Mouse (Mus musculus): ENCODE measurements around the gene Slc22a23.

Slc22a23 gene

DNA sequence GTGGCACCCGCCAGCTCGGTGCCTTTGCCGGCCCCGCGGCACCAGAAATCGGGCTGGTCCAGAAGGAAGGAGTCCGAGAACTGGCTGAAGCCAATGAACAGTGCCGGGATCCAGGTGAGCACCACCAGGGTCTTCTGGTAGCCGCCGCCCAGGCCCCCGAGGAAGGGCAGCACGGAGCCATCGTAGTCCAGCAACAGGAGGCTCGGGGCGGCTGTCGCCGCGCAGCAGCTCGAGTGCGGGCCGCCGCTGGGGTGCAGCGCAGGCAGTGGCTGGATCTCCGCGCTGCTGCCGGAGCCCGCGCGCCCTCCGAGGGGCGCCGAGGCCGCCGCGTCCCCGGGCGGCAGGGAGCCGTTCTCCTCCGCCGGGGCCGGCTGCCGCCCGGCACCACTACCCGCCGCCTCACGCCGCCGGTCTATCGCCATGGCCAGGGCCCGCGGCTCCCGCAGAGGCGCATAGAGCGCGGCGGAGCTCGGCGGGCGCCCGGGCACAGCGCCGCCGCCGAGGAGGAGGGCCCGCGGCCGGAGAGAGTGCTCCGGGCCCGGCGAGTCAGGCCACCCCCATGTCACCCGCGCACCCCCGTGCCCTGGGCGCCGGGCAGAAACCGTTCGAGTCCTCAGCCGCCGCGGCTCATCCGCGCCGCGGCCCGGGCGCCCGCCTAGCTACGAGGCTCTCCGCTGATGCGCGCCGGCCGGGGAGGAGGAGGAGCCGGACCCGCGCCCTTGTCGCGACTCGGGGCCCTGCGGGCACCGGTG is 430 bp downstream of the Slc22a23 start:
- no peak for DNase-seq (ENCODE audit: low read depth in 1 of 2, low spot score in 2 of 2)

DNA sequence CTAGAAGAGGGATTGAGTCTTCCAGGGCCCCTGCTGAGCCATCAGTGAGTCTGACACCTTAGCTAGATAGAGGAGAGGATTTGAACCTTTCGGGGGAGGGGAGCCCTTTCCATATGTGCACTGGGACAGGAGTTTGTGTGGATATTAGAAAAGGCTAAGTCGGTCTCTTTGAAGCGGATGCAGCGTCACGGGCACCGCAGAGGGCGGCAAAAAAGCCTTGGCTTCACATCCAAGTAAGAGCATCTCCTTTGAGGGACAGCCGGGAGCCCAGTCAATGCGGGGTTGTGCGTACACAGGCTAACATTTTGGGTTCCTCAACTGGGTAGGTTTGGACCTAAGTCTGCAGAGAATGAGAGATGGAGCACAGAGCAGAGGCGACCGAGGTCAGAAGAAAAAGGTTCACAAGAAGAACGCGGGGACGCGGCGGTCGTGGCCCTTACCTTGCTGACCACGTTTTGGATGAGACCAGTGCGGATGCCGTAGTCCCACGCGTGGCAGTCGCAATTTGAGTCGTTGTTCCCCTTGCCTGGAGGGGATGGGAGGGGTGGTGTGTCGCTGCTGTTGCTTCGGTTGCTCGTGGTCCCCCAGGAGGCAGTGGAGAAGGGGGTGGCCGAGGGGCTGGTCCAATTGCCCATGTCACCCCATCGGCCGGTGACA is 1.1 kb downstream of the Slc22a23 start:
- no peak for DNase-seq (ENCODE audit: low read depth in 1 of 2, low spot score in 2 of 2)

- no peak for DNase-seq (ENCODE audit: low read depth in 1 of 2, low spot score in 2 of 2)
Measured at GRCm38 (mm10) chr13:34342286-34342890, 2.6 kb downstream of the Slc22a23 start.

DNA sequence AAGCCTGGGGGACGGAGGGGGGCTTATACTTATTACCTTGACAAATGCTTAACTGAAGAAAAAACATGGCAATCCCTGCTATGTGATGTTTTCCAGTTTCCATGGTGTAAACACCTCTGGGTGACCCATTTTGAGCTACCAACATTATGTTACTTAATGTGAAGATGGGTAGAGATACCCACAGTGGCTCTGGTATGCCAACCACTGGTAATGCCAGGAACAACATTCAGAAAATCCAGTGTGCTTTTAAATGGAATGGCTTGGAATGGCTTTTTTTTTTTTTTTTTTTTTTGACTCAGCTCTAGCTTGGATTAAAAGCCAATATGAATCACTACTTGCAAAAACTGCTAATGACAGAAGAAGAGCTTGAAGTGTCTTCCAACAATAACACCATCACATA is 8.1 kb downstream of the Slc22a23 start:
- no peak for DNase-seq (ENCODE audit: low read depth in 1 of 2, low spot score in 2 of 2)

- no peak for DNase-seq (ENCODE audit: low read depth in 1 of 2, low spot score in 2 of 2)
Measured at GRCm38 (mm10) chr13:34334847-34335246, 10.1 kb downstream of the Slc22a23 start.

GRCm38 (mm10) chr13:34332762-34333161 is 12.2 kb downstream of the Slc22a23 start:
- DNase-seq (ENCODE audit: low read depth in 1 of 2, low spot score in 2 of 2) = no peak

GRCm38 (mm10) chr13:34331399-34332186 is 13.4 kb downstream of the Slc22a23 start:
- DNase-seq (ENCODE audit: low read depth in 1 of 2, low spot score in 2 of 2) = no peak

GRCm38 (mm10) chr13:34329589-34329988 is 15.4 kb downstream of the Slc22a23 start:
- no peak for DNase-seq (ENCODE audit: low read depth in 1 of 2, low spot score in 2 of 2)

- no peak for DNase-seq (ENCODE audit: low read depth in 1 of 2, low spot score in 2 of 2)
Measured at GRCm38 (mm10) chr13:34326992-34327391, 18.0 kb downstream of the Slc22a23 start.

DNA sequence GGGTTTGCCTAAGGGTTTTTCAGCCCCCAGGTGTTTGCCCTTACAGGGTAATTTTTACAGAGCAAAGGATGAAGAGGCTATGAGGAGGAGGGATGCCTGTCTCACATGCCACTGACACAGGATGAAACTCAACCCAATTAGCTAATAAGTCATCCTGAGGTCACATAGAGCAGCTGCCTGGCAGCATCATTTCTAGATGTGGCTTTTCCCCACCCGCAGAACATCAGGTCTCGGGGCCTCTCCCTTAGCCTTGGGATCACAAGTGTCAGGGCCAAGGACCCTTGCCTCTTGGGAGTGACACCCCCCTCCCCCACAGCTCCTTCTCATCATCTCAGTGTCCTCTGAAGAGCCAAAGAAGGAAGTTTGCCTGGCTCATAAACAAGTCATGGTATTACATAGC is 21.6 kb downstream of the Slc22a23 start:
- no peak for DNase-seq (ENCODE audit: low read depth in 1 of 2, low spot score in 2 of 2)

- no peak for DNase-seq (ENCODE audit: low read depth in 1 of 2, low spot score in 2 of 2)
Measured at GRCm38 (mm10) chr13:34320482-34320881, 24.5 kb downstream of the Slc22a23 start.

DNA sequence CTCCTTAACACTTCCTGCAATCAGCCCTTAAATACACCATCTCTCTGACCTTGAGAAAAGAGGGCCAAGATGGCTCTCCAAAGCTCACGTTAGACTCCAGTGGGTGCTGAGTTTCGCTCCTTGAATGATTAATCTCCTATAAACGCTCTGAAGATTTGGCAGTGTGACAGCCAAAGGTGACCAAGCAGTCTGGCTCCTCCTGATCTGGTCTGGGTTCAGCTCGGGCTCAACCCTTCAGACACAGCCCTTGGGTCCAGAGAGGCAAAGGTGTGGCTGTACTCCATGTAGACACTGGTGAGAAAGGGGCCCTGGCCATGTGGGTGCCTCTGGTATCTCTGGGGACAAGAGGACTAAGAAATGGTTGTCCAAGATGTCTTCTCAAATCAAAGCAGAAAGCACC is 27.9 kb downstream of the Slc22a23 start:
- no peak for DNase-seq (ENCODE audit: low read depth in 1 of 2, low spot score in 2 of 2)

GRCm38 (mm10) chr13:34316511-34316910 is 28.5 kb downstream of the Slc22a23 start:
- no peak for DNase-seq (ENCODE audit: low read depth in 1 of 2, low spot score in 2 of 2)

DNA sequence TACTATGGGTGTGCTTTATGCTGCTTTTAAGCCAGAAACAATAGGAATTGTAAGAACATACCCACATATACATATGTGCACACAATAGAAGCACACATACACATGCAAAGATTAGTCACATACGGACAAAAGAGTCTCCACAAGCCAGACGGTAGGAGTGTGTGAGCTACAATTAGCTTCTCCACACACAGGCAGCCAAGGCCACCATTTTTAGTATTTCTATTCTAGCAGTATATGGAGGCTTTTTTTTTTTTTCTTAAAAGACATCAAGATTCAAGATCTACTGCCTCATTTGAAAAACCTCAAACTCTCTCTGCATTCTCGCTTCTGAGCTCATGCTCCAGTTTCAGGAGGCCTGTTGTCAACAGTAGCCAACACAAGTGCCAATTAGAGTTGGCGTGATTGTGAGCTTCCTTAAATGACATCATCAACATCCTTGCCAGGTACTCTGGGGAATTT is 31.9 kb downstream of the Slc22a23 start:
- DNase-seq (ENCODE audit: low read depth in 1 of 2, low spot score in 2 of 2) = no peak

GRCm38 (mm10) chr13:34312346-34313002 is 32.5 kb downstream of the Slc22a23 start:
- DNase-seq (ENCODE audit: low read depth in 1 of 2, low spot score in 2 of 2) = no peak

DNA sequence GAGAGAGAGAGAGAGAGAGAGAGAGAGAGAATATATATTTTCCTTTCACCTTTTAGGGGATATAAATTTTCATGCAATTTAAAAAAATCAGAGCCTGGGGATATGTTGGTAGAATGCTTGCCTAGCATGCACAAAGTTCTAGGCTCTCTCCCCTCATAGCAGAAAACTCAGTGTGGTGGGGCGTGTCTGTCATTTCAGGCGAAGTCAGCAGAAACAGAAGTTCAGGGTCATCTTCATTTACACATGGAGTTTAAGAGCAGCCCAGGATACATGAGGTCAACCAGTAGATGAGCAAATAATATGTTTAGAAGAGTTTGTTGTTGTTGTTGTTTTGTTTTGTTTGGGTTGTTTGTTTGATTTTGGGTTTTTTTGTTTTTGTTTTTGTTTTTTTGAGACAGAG is 33.4 kb downstream of the Slc22a23 start:
- no peak for DNase-seq (ENCODE audit: low read depth in 1 of 2, low spot score in 2 of 2)

- no peak for DNase-seq (ENCODE audit: low read depth in 1 of 2, low spot score in 2 of 2)
Measured at GRCm38 (mm10) chr13:34308604-34308927, 36.4 kb downstream of the Slc22a23 start.

GRCm38 (mm10) chr13:34307696-34308603 is 37.0 kb downstream of the Slc22a23 start:
- no peak for DNase-seq (ENCODE audit: low read depth in 1 of 2, low spot score in 2 of 2)

GRCm38 (mm10) chr13:34305964-34306671 is 38.9 kb downstream of the Slc22a23 start:
- no peak for DNase-seq (ENCODE audit: low read depth in 1 of 2, low spot score in 2 of 2)
